Mouse (Mus musculus): ENCODE results near the gene Fam78a. TPM values are rescaled to one million over a fixed set of nuclear protein-coding genes. Genes with fewer than 3 reads are reported as not detected.

The Fam78a gene
- total and polyA plus RNA-seq, 3 experiments = 16.0 to 17.4 TPM; not detected in 1

- Histone ChIP-seq H3K27me3 (ENCODE audit: control insufficient read depth in 1 of 2, insufficient read depth in 2 of 2, low read length in 2 of 2) (no peaks in the 10 kb centered on the region), H3K4me1 (ENCODE audit: control insufficient read depth in 1 of 2, insufficient read depth in 2 of 2, low read length in 2 of 2) (no peaks in the 10 kb centered on the region), H3K4me3 (ENCODE audit: control insufficient read depth in 1 of 2, insufficient read depth in 1 of 2, low read depth in 2 of 2, low read length in 2 of 2) (no peak overlapping the region), H3K36me3 (ENCODE audit: control insufficient read depth in 1 of 2, insufficient read depth in 2 of 2, low read length in 2 of 2) (peaks cover 0 to 25% of the 10 kb centered on the region in 2 experiments; a peak in 2 of 4 replicates), H3K79me2 (ENCODE audit: control insufficient read depth, insufficient read depth, low read length, poor library complexity) (no peaks in the 10 kb centered on the region), H3K27ac (ENCODE audit: control insufficient read depth, low read depth, low read length) (no peak overlapping the region), H3K9me3 (replicated peaks; ENCODE audit: insufficient read depth, low read length) (no peaks in the 10 kb centered on the region), H3K9ac (ENCODE audit: control insufficient read depth, low read depth, low read length, poor library complexity, severe bottlenecking) (no peak overlapping the region)
- TF ChIP-seq HCFC1 (IDR thresholded peaks at IDR 0.05; ENCODE audit: low read depth, low read length) (no peak), JUND (IDR thresholded peaks at IDR 0.05; ENCODE audit: low read depth, low read length) (no peak), GABPA (IDR thresholded peaks at IDR 0.05; ENCODE audit: low read depth, low read length) (no peak), MAX (IDR thresholded peaks at IDR 0.05; ENCODE audit: low read length) (no peak), USF1 (IDR thresholded peaks at IDR 0.05; ENCODE audit: low read depth, low read length) (no peak), BHLHE40 (IDR thresholded peaks at IDR 0.05; ENCODE audit: borderline replicate concordance, low read depth, low read length) (no peak), NRF1 (IDR thresholded peaks at IDR 0.05; ENCODE audit: insufficient read depth, low read depth, low read length, poor library complexity, severe bottlenecking) (no peak), MYB (IDR thresholded peaks at IDR 0.05; ENCODE audit: low read depth, low read length) (no peak), CHD1 (IDR thresholded peaks at IDR 0.05; ENCODE audit: low read depth, low read length) (no peak)
- DNase-seq (ENCODE audit: low read depth, low spot score) = no peak
These were observed 76.3 kb downstream of the Fam78a start for GRCm38 (mm10) chr2:32008311-32008710.

Other genes starting within 250 kb of the Fam78a start
- not detected in 2 replicates for gene Fibcd1, start 238.9 kb downstream of the Fam78a start, total RNA-seq (2012; rRNA removed)
- not detected for gene Fibcd1, start 238.9 kb downstream of the Fam78a start, polyA plus RNA-seq (2012; ENCODE audit: insufficient read depth in 1 of 2, insufficient read length in 2 of 2, low read depth in 1 of 2, low replicate concordance in 2 of 2, missing spikeins in 1 of 2)
- gene Lamc3, start 197.6 kb downstream of the Fam78a start, total RNA-seq (2012; rRNA removed) = not detected in 2 replicates
- gene Lamc3, start 197.6 kb downstream of the Fam78a start, polyA plus RNA-seq (2012; ENCODE audit: insufficient read depth in 1 of 2, insufficient read length in 2 of 2, low read depth in 1 of 2, low replicate concordance in 2 of 2, missing spikeins in 1 of 2) = not detected
- gene Aif1l, start 134.7 kb downstream of the Fam78a start, total RNA-seq (2012; rRNA removed) = 0.16 and 0.69 TPM in 2 replicates
- gene Aif1l, start 134.7 kb downstream of the Fam78a start, polyA plus RNA-seq (2012; ENCODE audit: insufficient read depth in 1 of 2, insufficient read length in 2 of 2, low read depth in 1 of 2, low replicate concordance in 2 of 2, missing spikeins in 1 of 2) = 1 to 10 TPM in 1 of 2 experiments, not detected in 1; 1.9 TPM
- 60.9 and 71.4 TPM in 2 replicates for gene Nup214, start 110.4 kb downstream of the Fam78a start, total RNA-seq (2012; rRNA removed)
- 100 to 1,000 TPM in 1 of 2 experiments, 10 to 100 TPM in 1; 78.6 to 163 TPM for gene Nup214, start 110.4 kb downstream of the Fam78a start, polyA plus RNA-seq (2012; ENCODE audit: insufficient read depth in 1 of 2, insufficient read length in 2 of 2, low read depth in 1 of 2, low replicate concordance in 2 of 2, missing spikeins in 1 of 2)
- gene Plpp7, start 10.7 kb upstream of the Fam78a start, total RNA-seq (2012; rRNA removed) = 7.3 and 7.6 TPM in 2 replicates
- gene Plpp7, start 10.7 kb upstream of the Fam78a start, polyA plus RNA-seq (2012; ENCODE audit: insufficient read depth in 1 of 2, insufficient read length in 2 of 2, low read depth in 1 of 2, low replicate concordance in 2 of 2, missing spikeins in 1 of 2) = 10 to 100 TPM in 1 of 2 experiments, not detected in 1; 15.1 TPM
- 14.8 and 18.4 TPM in 2 replicates for gene Prrc2b, start 66.2 kb upstream of the Fam78a start, total RNA-seq (2012; rRNA removed)
- gene Prrc2b, start 66.2 kb upstream of the Fam78a start, polyA plus RNA-seq (2012; ENCODE audit: insufficient read depth in 1 of 2, insufficient read length in 2 of 2, low read depth in 1 of 2, low replicate concordance in 2 of 2, missing spikeins in 1 of 2) = 10 to 100 TPM; 42.2 to 42.9 TPM
- 30.7 and 34.2 TPM in 2 replicates for gene Pomt1, start 151.7 kb upstream of the Fam78a start, total RNA-seq (2012; rRNA removed)
- 10 to 100 TPM in 1 of 2 experiments, not detected in 1; 42.8 TPM for gene Pomt1, start 151.7 kb upstream of the Fam78a start, polyA plus RNA-seq (2012; ENCODE audit: insufficient read depth in 1 of 2, insufficient read length in 2 of 2, low read depth in 1 of 2, low replicate concordance in 2 of 2, missing spikeins in 1 of 2)
- 60.1 and 73.7 TPM in 2 replicates for gene Uck1, start 175.3 kb upstream of the Fam78a start, total RNA-seq (2012; rRNA removed)
- gene Uck1, start 175.3 kb upstream of the Fam78a start, polyA plus RNA-seq (2012; ENCODE audit: insufficient read depth in 1 of 2, insufficient read length in 2 of 2, low read depth in 1 of 2, low replicate concordance in 2 of 2, missing spikeins in 1 of 2) = 10 to 100 TPM in 1 of 2 experiments, not detected in 1; 60.6 TPM
- gene Golga2, start 202.5 kb upstream of the Fam78a start, total RNA-seq (2012; rRNA removed) = 20.3 TPM in 2 replicates
- 10 to 100 TPM in 1 of 2 experiments, not detected in 1; 38.6 TPM for gene Golga2, start 202.5 kb upstream of the Fam78a start, polyA plus RNA-seq (2012; ENCODE audit: insufficient read depth in 1 of 2, insufficient read length in 2 of 2, low read depth in 1 of 2, low replicate concordance in 2 of 2, missing spikeins in 1 of 2)
- 342 and 371 TPM in 2 replicates for gene Swi5, start 203.2 kb upstream of the Fam78a start, total RNA-seq (2012; rRNA removed)
- gene Swi5, start 203.2 kb upstream of the Fam78a start, polyA plus RNA-seq (2012; ENCODE audit: insufficient read depth in 1 of 2, insufficient read length in 2 of 2, low read depth in 1 of 2, low replicate concordance in 2 of 2, missing spikeins in 1 of 2) = 100 to 1,000 TPM in 1 of 2 experiments, not detected in 1; 480 TPM

Measured in MEL (cell line).